Mouse (Mus musculus): ENCODE data around the gene Ppp1r36. TPM values are rescaled to one million over a fixed set of nuclear protein-coding genes. Genes with fewer than 3 reads are reported as not detected.
A peak's percentile ranks its signal among the peaks of the same experiment; 100 is the strongest.

Ppp1r36 gene
- polyA plus RNA-seq, 1 experiment, result 1.8 TPM

GRCm38 (mm10) chr12:76407184-76407583 lies 10.2 kb upstream of the Ppp1r36 start:
- Histone ChIP-seq H3K4me1 (ENCODE audit: control insufficient read depth, insufficient read depth, low read length) (peaks cover 3% of the 10 kb centered on the region; the same call in 1 of the 2 replicates), H3K4me3 (ENCODE audit: insufficient read depth, low read length) (no peak overlapping the region), H3K27ac (ENCODE audit: insufficient read depth, low read length) (no peak overlapping the region)
- TF ChIP-seq POLR2A (IDR thresholded peaks at IDR 0.05; ENCODE audit: extremely low read depth, insufficient read depth, low read length) (no peak), CTCF (IDR thresholded peaks at IDR 0.05; ENCODE audit: extremely low read depth, insufficient read depth, low read length) (no peak)

DNA sequence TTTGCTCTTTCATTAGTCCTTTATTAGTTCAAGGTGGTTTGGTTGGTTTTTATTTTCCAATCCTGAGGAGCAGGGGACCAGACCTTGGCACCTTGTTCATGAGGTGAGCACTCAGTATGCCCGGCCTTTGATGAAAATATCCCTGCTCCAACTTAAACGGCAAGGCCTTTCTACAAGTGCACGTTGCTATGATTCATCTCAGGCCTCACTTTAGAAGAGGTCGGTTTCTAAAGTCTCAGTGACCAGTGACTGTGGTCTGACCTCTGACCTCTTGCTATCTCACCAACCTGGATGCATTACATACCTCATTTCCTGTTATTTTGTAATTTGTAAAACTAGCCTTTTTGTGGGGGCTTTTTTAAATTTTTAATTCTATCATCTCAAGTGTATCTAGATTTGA lies 8.2 kb upstream of the Ppp1r36 start:
- Histone ChIP-seq H3K4me3 (ENCODE audit: insufficient read depth, low read length) (no peak overlapping the region), H3K27ac (ENCODE audit: insufficient read depth, low read length) (no peak overlapping the region), H3K4me1 (ENCODE audit: control insufficient read depth, insufficient read depth, low read length) (no peaks in the 10 kb centered on the region)
- TF ChIP-seq POLR2A (IDR thresholded peaks at IDR 0.05; ENCODE audit: extremely low read depth, insufficient read depth, low read length), result no peak
- no peak for TF ChIP-seq CTCF (IDR thresholded peaks at IDR 0.05; ENCODE audit: extremely low read depth, insufficient read depth, low read length)

DNA sequence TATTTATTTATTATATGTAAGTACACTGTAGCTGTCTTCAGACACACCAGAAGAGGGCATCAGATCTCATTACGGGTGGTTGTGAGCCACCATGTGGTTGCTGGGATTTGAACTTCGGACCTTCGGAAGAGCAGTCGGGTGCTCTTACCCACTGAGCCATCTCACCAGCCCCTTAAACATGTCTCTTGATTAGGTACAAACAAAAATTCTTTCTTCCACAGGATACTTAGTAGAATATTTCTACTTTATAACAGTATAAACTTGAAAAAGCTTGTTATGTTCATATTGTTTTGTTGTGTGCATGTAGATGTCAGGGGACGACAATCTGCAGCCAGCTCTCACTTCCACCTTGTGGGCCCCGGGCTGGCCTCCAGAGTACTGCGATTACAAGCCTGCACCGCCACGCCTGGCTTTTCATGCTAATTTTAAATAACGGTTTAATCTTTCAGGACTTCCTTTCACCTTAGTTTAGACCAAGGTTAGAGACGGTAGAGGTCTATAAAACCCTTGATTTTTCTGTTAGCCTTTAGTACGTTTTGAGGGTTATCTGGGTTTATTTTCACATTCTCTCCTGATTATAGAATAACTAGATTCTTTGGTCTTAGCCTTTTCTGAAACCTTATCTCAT lies 1.8 kb upstream of the Ppp1r36 start:
- Histone ChIP-seq H3K4me1 (ENCODE audit: control insufficient read depth, insufficient read depth, low read length) (no peaks in the 10 kb centered on the region), H3K4me3 (ENCODE audit: insufficient read depth, low read length) (no peak overlapping the region), H3K27ac (ENCODE audit: insufficient read depth, low read length) (no peak overlapping the region)
- TF ChIP-seq CTCF (IDR thresholded peaks at IDR 0.05; ENCODE audit: extremely low read depth, insufficient read depth, low read length), result no peak
- no peak for TF ChIP-seq POLR2A (IDR thresholded peaks at IDR 0.05; ENCODE audit: extremely low read depth, insufficient read depth, low read length)

DNA sequence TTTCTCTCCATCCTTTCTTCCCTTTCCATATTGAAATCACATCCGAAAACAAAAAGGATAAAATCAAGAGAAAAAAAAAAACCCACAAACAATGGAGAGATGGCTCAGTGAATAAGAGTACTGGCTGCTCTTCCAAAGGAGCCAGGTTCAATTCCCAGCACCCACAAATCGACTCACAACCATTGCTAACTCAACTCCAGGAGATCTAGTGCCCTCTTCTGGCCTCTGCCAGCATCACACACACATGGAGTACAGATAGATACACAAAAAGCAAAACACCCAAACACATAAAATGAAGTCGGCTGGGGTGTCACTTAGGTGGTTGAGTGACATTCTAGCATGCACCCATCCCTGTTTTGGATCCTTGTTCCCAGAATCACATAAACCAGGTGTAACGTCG lies 1.0 kb downstream of the Ppp1r36 start:
- TF ChIP-seq POLR2A (IDR thresholded peaks at IDR 0.05; ENCODE audit: extremely low read depth, insufficient read depth, low read length) (no peak), CTCF (IDR thresholded peaks at IDR 0.05; ENCODE audit: extremely low read depth, insufficient read depth, low read length) (no peak)
- Histone ChIP-seq H3K27ac (ENCODE audit: insufficient read depth, low read length) (no peak overlapping the region), H3K4me1 (ENCODE audit: control insufficient read depth, insufficient read depth, low read length) (no peaks in the 10 kb centered on the region), H3K4me3 (ENCODE audit: insufficient read depth, low read length) (no peak overlapping the region)

DNA sequence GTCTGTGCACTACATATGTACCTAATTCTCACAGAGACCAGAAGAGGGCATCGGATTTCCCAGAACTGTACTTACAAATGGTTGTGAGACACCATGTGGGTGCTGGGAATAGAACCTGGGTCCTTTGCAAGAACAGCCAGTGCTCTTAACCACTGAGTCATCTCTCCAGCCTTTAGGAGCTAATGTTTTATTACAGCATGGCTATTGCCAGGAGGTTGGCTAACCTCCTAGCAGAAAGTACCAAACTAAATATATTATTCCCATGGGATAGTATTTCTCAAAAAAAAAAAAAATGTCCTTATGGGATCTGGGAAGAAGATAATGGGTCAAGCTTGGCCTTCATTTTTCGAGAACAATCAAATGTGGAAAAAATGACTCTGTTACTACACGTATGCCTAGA lies 7.9 kb downstream of the Ppp1r36 start:
- Histone ChIP-seq H3K4me3 (ENCODE audit: insufficient read depth, low read length) (no peak overlapping the region), H3K4me1 (ENCODE audit: control insufficient read depth, insufficient read depth, low read length) (no peaks in the 10 kb centered on the region), H3K27ac (ENCODE audit: insufficient read depth, low read length) (no peak overlapping the region)
- TF ChIP-seq CTCF (IDR thresholded peaks at IDR 0.05; ENCODE audit: extremely low read depth, insufficient read depth, low read length) (no peak), POLR2A (IDR thresholded peaks at IDR 0.05; ENCODE audit: extremely low read depth, insufficient read depth, low read length) (no peak)

DNA sequence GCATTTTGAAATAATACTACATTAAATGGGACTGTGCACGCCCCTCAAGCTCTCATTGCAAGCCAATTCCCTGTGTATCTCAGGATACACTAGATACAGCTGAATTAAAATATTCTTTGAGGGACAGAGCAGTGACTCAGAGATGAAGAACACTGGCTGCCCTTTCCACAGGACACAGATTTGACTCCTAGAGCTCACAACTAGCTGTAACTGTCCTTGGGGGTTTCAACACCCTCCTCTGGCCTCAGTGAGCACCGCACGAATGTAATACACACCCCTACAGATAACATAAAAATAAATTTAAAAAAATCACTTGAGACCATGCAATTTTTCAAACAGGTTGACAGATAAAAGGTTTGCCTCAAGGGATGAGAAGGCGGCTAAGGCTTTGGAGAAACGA lies 10.2 kb downstream of the Ppp1r36 start:
- no peak overlapping the region for H3K4me3 ChIP-seq (ENCODE audit: insufficient read depth, low read length)
- H3K27ac ChIP-seq (ENCODE audit: insufficient read depth, low read length), result no peak overlapping the region
- no peaks in the 10 kb centered on the region; the same call in 1 of the 2 replicates for H3K4me1 ChIP-seq (ENCODE audit: control insufficient read depth, insufficient read depth, low read length)
- no peak for TF ChIP-seq CTCF (IDR thresholded peaks at IDR 0.05; ENCODE audit: extremely low read depth, insufficient read depth, low read length)
- TF ChIP-seq POLR2A (IDR thresholded peaks at IDR 0.05; ENCODE audit: extremely low read depth, insufficient read depth, low read length), result no peak

DNA sequence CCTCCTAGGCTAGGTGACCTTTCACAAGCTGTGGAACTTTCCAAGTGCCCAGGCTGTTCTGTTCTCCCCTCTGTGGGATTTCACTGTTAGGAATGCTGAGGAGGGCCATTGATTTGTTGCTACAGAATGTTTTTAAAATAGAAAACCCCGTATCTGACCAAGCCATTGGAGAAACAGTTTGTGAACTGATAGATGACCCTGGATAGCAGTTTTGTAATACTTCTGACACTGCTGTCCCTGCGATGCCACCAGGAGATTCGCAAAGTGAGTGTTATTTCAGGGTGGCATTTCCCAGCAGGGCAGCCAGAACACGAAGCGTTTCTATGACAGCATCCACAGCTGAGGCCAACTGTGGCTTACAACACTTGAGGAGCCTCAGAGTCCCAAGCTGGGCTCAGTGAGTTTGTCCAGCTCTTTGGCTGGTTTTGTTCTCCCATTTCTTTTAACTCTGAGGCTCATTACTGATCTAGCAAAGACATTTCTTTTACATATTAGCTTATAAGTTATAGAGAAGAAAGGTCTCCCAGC lies 13.6 kb downstream of the Ppp1r36 start:
- H3K4me1 ChIP-seq (ENCODE audit: control insufficient read depth, insufficient read depth, low read length), result no peaks in the 10 kb centered on the region; the same call in 1 of the 2 replicates
- peak overlapping the region; percentile 69; the same call in 1 of the 2 replicates for H3K27ac ChIP-seq (ENCODE audit: insufficient read depth, low read length)
- H3K4me3 ChIP-seq (ENCODE audit: insufficient read depth, low read length), result no peak overlapping the region
- no peak for TF ChIP-seq POLR2A (IDR thresholded peaks at IDR 0.05; ENCODE audit: extremely low read depth, insufficient read depth, low read length)
- no peak for TF ChIP-seq CTCF (IDR thresholded peaks at IDR 0.05; ENCODE audit: extremely low read depth, insufficient read depth, low read length)

DNA sequence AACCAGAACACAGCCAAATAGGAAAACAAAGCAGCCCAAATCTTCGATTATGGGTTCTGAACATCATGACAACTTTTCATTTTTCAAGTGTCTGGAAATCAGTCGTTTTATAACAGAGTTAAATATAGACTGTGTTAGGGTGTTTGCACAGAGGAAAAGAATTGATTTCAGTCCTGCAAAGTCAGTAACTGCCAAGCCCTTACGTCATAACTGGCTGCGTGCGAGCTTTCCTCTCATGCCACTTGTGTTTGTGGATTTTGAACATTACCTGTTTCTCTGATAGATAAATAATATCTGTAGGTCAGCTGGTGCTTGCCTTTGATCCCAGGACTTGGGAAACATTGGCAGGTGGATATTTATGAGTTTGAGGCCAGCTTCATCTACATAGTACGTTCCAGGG lies 14.1 kb downstream of the Ppp1r36 start:
- Histone ChIP-seq H3K27ac (ENCODE audit: insufficient read depth, low read length) (no peak overlapping the region), H3K4me1 (ENCODE audit: control insufficient read depth, insufficient read depth, low read length) (no peaks in the 10 kb centered on the region; the same call in 1 of the 2 replicates), H3K4me3 (ENCODE audit: insufficient read depth, low read length) (no peak overlapping the region)
- TF ChIP-seq CTCF (IDR thresholded peaks at IDR 0.05; ENCODE audit: extremely low read depth, insufficient read depth, low read length), result no peak
- no peak for TF ChIP-seq POLR2A (IDR thresholded peaks at IDR 0.05; ENCODE audit: extremely low read depth, insufficient read depth, low read length)

- no peak overlapping the region for H3K4me3 ChIP-seq (ENCODE audit: insufficient read depth, low read length)
- H3K4me1 ChIP-seq (ENCODE audit: control insufficient read depth, insufficient read depth, low read length), result no peaks in the 10 kb centered on the region; the same call in 1 of the 2 replicates
- H3K27ac ChIP-seq (ENCODE audit: insufficient read depth, low read length), result no peak overlapping the region
- TF ChIP-seq POLR2A (IDR thresholded peaks at IDR 0.05; ENCODE audit: extremely low read depth, insufficient read depth, low read length), result no peak
- TF ChIP-seq CTCF (IDR thresholded peaks at IDR 0.05; ENCODE audit: extremely low read depth, insufficient read depth, low read length), result no peak
Measured at GRCm38 (mm10) chr12:76434111-76434510, 16.8 kb downstream of the Ppp1r36 start.

DNA sequence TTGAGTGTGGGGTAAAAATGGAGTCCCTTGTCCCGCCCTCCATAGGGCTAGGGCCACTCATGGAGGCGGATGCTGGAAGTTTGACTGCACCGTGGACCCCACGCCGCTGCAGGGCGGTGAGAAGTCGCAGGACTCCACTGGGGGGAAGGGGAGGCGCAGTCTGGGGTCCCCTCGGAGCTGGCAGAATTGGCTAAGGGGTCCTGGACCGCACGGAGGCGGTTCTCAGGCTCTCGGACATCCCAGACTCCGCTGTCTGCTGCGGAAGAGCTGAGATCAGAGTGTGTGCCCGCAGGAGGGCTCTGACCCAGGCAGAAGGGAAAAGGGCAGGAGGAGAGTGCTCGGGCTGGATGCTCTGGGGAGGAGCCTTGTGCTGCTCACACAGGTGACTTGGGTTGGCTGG lies 17.7 kb downstream of the Ppp1r36 start:
- Histone ChIP-seq H3K4me1 (ENCODE audit: control insufficient read depth, insufficient read depth, low read length) (no peaks in the 10 kb centered on the region; the same call in 1 of the 2 replicates), H3K27ac (ENCODE audit: insufficient read depth, low read length) (no peak overlapping the region), H3K4me3 (ENCODE audit: insufficient read depth, low read length) (no peak overlapping the region)
- no peak for TF ChIP-seq CTCF (IDR thresholded peaks at IDR 0.05; ENCODE audit: extremely low read depth, insufficient read depth, low read length)
- TF ChIP-seq POLR2A (IDR thresholded peaks at IDR 0.05; ENCODE audit: extremely low read depth, insufficient read depth, low read length), result no peak
